Mouse (Mus musculus) lung, embryonic 15.5 days (tissue): ENCODE measurements at regions not wholly inside any gene's neighbourhood (a gene's known extent, or its start where the extent isn't known, plus 50 kb on each side); places are given as distances from the start of the nearest gene placed in this dataset.

Source experiments
- ATAC-seq: fragments of 200-750 bp; cut with Nextera tagmentation; 2 replicates; pipeline ENCODE4 v1.8.0; 2017; ENCODE audit warnings: moderate number of reproducible peaks, borderline replicate concordance; ENCODE audit not compliant: low FRiP score, low TSS enrichment; ENCODE audit errors: extremely low read depth
- H3K27ac ChIP-seq: fragments of 300-500 bp; sonication (generic); 2 replicates; pipeline ENCODE4 v1.5.1; 2015; ENCODE audit warnings: moderate library complexity, mild to moderate bottlenecking, inconsistent platforms
- H3K27me3 ChIP-seq: fragments of 300-500 bp; sonication (generic); 2 replicates; pipeline ENCODE4 v1.6.1; 2015; ENCODE audit warnings: inconsistent platforms
- H3K36me3 ChIP-seq: fragments of 300-500 bp; sonication (generic); 2 replicates; pipeline ENCODE4 v1.6.1; 2015; ENCODE audit warnings: inconsistent platforms
- H3K4me1 ChIP-seq: fragments of 300-500 bp; sonication (generic); 2 replicates; pipeline ENCODE4 v1.6.1; 2015; ENCODE audit warnings: inconsistent platforms
- H3K4me2 ChIP-seq: fragments of 300-500 bp; sonication (generic); 2 replicates; pipeline ENCODE4 v1.6.1; 2015; ENCODE audit warnings: inconsistent platforms, mild to moderate bottlenecking, moderate library complexity
- H3K4me3 ChIP-seq: fragments of 300-500 bp; sonication (generic); 2 replicates; pipeline ENCODE4 v1.5.1; 2015; ENCODE audit warnings: mild to moderate bottlenecking, inconsistent platforms
- H3K9ac ChIP-seq: fragments of 300-500 bp; sonication (generic); 2 replicates; pipeline ENCODE4 v1.6.1; 2015; ENCODE audit warnings: inconsistent platforms
- H3K9me3 ChIP-seq: fragments of 300-500 bp; sonication (generic); 2 replicates; pipeline ENCODE4 v1.6.1; 2016; ENCODE audit warnings: inconsistent platforms
- WGBS: fragments of 180-500 bp; shearing (Covaris S2); methylation state at CpG from one replicate; pipeline ENCODE4 v1.1.7; 2015; 5-methylcytosine and 5-hydroxymethylcytosine counted together

DNA sequence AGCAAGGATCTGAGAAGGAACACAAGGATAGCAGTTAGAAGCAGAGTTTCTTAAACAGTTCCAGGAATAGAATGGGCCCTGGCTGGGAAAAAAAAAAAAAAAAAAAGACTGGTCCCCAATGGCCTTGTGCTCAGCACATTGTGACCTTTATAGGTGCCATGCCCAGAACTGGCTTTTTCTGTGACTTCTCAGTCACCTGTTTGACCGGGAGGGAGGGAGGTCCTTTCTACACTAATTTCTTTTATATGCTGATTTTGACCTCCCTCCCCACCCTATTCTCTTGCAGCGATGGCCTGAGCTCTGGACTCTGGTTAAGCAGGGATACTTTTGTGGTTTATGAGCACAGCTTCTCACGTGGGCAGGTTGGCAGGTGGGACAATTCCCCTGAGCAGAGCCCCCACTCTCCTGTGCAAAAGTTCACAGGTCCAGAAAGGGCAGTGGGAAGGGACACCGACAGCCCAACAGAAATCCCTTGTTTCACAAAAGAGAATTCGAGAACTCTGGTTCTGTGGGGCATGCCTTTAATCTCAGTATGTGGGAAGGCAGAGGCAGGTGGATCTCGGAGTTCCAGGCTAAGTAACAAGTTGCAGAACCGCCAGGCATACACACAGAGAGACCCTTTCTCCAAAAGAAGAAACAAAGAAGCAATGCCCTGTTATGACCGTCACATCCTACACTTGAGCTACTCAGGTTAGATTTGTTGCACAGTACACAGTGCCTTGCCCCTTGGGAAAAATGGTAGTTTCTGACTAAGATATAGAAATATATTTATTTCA lies 50.3 kb upstream of the Frmd6 start:
- peaks cover 30% of the 10 kb centered on the region for H3K4me1 ChIP-seq
- no peak overlapping the region for H3K4me3 ChIP-seq
- H3K9ac ChIP-seq, result no peak overlapping the region
- no peak overlapping the region for H3K4me2 ChIP-seq
- no peak for ATAC-seq
- 81% methylated on average over 8 of the region's 8 CpGs for WGBS
- no peaks in the 10 kb centered on the region for H3K27me3 ChIP-seq
- H3K27ac ChIP-seq, result no peak overlapping the region
- no peaks in the 10 kb centered on the region for H3K9me3 ChIP-seq
- no peaks in the 10 kb centered on the region for H3K36me3 ChIP-seq
